Mouse (Mus musculus) cerebellum, postnatal 4 days (tissue): ENCODE results near the gene Kcns3.

Experiments used
- DNase-seq, 2 experiments: peaks; one replicate each; pipeline ENCODE4 v3.0.0; 2022; ENCODE audit warnings: low spot score in 2 of 2, mixed read lengths in 1 of 2

Kcns3 gene

DNA sequence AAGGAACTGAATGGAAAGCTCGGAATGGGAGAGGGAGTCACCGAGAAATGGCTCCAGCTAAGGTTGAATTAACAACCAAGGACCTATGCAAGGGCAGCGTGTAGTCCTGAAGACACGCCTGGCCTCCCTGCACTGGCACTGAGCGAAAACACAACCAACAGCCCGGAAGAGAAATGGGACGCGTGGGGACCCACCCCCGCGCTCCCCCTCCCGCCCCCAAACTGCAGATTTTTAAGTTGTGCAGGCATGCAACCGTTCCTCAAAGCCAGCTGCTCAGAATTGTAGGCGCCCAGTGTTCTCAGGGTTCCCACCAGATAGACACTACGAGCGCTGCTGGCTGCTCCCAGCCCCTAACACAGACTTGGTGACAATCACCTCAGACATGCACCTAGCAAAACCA is at the start of gene Kcns3:
Gene Kcns3 (minus strand): TSS at position 42 of the 400 bp plus-strand sequence.
- no peak for DNase-seq

DNA sequence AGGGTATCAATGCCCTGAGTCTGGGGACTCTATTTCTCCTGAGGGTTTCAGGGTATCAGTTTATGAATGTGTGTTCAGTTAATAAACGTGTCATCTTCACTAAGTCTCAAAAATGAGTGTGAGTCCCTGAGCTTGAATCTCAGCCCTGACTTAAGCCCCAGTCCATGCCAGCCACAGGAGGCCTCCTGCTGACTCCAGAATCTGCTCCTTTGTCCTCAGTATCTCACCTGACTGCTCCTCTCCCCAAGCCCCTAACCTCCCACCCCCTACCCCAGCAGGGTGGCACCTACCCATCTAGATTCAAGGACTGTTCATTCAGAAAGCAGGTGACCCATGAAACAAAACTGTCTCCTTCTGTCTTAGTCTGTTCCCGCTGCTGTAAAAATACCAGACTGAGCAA is 47.7 kb upstream of the Kcns3 start:
- DNase-seq = no peak

DNA sequence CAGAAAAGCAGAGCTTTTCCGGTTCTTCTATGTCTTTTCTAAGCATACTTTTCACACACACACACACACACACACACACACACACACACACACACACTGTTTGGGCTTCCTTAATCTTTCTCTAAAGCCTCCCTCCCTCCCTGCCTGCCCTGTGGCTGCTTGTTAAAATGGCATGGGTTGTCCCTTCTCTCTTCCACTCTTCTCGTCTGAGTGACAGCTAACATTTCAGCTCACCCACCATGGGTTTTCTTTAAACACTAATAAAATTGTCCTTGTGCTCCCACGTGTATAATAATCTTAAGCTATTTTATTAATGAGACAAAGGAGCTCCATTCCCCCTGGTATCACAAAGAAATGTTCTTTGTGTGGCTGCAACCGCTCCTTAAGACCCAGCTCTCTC is 47.2 kb upstream of the Kcns3 start:
- DNase-seq = no peak

DNA sequence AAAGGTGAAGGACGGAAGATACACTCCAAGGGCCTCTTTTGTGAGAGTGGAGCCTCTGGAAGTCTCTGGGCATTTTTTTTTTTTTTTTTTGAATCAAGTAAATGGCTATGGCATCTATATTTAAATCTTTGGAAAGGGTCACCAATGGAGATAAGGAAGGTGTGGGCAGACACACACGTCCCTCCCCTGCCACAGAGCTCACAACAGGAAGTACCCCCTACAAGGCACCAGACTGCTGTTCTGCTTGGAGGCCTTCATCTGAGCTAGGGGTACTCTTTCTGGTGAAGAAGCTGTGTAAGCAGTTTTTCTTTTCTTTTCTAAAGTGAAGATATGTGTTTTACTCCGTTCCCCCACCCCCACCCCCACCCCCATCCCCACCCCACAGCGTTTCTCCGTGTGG is 46.0 kb upstream of the Kcns3 start:
- DNase-seq = no peak

DNA sequence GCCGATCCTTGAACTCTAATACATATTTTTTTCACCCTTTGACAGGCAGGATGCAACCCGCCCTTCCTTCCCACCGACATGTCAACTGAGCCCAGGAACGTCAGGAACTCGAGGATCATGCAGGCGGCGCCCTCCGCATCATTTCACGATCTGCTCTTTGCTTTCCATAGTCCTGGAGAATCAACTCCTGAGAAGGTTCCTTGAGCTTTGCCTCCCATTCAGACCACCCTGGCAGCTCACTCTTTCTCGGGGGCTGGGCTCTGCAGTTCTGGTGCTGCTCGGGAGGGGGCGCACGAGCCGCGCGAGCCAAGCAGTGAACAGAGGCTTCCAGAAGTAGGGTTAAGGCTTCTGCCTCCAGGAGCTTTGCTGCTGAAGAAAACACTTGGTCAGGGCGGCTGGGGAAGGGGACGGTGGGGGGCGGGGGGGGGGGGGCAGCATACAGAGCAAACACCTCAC is 45.3 kb upstream of the Kcns3 start:
- peak; percentile 70 to 83 for DNase-seq

DNA sequence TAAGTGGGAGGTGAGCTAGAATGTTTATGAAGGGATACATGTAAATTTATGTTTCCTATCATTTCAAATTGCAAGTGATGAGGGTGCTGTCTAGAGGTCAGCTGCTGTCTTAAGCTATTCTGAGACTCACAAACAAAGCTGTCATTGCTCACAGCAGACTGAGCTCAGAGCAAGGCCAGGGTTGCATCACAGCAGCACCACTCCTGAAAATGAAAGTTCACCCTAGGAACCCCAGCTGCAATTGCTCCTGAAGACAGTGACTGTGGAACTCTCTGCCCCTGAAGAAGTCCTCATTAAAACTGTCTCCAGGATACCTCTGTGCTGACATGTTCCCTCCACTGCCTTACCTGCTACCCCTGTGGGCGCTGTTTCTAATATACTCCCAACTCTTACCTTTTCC is 44.2 kb upstream of the Kcns3 start:
- DNase-seq = no peak

DNA sequence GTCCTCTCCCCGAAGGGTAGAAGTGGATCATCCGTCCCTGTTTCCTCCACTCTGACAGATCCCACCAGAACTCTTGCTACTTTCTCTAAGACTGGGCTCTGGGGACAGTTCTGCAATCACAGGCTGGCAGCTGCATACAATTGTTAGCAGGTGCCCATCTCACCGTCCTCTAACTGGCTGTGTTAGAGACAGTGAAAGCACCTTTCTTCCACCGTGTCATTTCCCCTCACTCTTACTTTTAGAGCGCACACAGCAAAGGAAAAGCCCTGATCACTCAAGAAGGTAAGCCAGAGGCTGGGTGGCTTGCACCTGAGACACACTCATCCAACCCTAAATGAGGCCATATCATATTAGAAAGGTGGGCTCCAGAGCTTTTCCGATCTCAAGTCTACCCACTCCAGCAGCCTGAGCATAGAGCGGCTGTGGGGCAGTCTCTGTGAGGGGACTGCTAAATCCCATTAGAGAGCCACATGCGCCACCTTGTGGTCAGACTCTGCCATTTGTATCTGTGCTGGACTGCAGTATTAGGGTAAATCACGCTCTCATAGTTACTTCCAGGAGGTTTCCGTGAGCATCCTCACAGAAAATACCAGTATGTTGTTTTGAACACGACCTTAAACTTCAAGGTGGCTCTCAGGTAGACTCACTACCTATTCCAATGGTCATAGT is 27.8 kb upstream of the Kcns3 start:
- DNase-seq = peak; percentile 87 to 92

DNA sequence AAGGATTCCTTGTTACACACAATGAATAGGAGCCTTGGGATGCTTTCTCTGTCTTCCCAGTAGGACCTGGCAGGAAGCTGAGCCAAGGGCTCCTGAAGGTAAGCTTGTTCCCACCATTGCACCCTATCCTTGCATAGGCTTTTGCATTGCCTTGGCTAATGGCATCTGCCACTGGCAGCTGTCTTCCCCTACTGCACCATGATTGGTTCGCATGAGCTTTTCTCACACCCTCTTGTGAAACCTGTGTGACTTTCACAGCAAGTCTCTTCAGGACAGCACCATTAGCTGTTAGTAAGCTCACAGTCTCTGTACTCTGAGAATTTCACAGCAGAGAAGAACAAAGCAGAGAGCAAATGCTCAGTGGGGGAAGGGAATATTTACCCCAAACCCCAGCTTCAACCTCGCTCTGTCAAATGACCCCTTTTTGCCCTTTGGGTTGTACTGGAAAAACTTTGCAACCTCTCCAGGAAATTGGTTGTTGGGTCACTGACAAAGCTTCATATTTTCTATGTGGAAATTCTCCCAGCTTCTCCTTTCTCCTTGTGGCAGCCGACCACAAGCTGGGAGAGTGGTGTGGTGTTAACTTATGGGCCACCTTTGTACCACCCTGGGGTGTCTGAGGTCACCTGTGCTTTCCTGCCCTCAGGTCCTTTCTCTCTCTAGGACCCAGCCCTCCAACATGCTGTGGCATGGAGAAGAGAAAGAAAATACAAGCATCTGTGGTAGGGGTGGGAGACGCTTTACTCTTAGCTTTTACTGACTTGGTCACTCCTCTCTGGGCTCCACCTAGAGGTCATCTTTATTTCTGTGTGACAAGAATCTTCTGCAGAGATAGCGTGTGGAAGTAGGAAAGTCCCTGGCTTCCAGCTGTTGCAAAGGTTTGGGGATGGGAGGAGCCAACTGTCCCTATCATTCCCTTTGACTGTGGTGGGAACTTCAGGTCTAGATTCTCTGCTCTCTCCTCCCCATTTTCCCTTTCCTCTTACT is 26.8 kb upstream of the Kcns3 start:
- DNase-seq = no peak

DNA sequence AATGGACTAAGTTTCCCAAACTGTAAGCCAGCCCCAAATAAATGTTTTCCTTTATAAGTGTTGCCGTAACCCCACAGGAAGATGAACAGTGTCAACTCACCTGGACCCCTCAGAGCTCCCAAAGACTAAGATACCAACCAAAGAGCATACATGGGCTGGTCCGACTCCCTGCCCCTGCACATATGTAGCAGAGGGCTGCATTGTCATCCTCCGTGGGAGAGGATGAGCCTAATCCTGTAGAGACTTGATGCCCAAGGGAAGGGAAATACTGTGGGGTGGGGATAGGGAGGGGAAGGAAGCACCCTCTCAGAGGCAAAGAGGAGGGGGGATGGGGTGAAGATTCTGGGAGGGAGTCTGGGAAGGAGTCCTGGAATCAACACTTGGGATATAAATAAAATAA is 7.8 kb upstream of the Kcns3 start:
- DNase-seq = no peak

DNA sequence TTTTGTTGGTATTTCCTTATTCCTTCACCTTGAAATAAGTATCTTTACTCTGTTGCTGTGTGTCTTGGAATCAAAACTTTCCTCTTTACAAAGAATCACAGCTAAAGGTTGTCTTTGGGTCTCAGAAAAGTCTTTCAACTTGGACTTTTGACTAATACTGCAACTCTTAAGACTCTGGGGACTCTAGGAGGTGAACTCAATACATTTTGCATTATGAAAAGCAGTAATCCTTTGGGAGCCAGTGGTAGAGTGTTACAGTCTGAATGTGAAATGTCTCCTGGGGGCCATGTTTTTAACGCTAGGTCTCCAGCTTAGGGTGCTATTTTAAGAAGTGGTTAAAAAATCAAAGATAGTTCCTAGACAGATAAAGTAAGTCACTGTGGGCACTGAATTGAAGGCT is 4.3 kb upstream of the Kcns3 start:
- DNase-seq = no peak

DNA sequence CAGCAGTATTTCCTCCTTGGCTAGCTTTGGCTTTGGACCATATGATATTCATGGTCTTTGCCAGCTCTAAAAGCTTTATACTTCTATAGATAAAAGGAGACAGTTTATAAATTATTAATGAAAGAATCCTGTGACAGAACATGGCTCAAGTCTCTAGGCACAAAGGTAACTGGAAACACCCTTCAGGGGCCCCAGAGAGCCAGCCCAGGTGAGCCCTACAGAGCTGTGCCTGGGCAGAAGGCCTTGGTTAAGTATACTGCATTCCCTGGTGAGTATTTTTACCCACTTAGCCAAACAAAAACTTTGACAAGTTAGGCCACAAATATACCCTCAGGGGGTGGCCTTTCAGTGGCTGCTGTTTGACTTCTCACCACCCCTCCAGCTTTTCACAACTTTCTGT is 2.7 kb upstream of the Kcns3 start:
- DNase-seq = no peak

DNA sequence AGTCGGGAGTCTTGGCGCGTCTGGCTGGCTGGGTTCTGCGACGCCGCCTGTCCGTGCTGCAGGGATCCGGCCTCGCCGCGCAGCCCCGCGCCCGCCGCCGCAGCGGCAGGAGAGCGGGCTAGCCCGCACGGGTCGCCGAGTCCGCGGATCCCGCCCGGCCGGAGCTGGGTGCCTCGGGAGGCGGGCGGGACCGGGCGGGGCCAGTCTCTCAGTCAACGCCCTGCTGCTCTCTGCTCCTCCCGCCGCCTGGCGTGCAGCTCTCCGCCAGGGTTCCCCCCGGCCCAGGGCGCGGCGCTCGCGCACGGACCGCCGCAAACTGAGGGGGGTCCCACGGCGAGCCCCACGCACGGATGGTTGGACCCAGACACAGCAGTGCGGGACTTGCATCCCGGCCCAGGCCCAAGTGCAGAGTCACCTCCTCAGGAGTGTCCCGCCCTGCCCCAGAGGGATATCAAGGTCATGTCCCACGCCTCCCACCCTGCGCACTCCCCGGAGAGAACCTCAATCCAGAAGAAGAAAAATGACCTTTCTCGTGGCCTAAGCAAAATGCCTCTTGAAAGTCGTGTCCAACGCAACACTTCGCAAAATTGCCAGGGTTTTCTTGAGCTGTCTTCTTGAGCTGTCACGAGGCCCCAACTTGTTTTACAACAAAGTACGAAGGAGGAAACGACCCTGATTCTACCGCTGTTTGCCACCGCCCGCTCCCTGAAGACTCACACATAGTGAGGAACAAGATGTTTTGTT is 492 bp downstream of the Kcns3 start:
- peak in 1 of 2 experiments; percentile 11 for DNase-seq

DNA sequence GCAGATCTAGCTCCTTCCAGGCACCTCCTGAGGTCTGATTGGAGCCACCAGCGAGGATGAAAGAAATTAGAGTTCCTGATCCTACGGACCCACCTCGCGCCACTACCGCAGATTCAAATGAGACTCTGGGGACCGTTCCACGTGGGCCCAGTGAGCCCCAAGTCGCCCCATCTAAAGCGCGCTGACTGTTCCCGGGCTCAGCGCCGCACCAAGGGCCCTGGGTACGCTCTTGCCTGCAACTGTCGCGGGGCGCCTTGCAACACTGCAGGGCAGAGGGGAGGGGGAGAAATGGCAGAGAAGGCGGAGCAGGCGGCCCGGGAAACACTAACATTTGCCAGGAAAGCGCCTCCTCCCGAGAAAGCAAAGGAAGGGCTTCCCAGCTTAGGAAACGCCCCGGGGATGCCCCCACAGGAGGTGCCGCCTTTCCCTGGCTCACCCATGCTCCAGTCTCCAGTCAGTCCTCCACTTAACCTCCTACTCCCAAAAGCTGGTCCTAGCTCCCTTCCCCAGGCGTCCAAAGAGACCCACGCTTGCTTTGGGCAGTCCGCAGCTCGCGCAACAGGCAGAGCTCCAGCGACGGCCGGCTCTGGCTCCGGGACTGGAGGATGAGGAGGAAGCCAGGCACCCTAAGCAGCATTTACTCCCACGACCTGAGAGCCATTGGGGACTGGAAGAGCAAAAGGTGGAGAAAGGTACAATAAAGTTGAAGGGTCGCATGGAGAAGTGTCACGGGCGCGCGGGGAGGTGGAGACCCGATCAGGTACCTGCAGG is 1.2 kb downstream of the Kcns3 start:
- DNase-seq = peak in 1 of 2 experiments; percentile 12

DNA sequence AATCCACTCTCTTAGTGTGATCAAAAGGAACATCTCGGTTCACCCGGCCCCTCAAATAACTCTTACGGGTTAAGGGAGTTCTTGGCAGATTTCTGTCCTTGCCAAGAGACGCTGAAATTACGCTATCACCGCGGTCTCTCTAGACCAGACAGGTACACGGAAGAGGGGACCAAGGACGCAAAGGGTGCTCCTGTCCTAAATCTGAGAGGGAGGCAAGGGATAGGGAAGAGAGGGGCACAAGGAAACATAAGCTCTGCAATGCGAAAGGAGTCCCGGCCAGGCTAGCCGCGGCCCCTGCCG is 1.8 kb downstream of the Kcns3 start:
- DNase-seq = no peak

DNA sequence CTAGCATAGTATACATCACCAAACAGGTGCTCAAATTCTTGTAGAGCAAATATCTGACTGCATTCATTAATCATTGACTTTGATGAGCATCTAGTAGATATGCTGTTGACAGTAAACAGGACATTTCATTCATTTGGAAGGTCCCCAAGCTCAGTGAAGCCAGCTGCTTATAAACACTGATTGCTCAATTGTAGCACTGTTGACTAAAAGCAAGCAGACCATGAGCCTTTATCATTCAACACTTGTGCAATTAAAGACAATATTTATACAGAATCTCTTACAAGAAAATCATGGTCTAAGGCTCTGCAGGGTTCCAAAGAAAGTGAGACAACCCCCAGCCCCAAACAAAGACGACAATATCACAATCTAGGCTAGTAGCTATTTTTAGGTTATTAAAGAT is 6.0 kb downstream of the Kcns3 start:
- no peak for DNase-seq

DNA sequence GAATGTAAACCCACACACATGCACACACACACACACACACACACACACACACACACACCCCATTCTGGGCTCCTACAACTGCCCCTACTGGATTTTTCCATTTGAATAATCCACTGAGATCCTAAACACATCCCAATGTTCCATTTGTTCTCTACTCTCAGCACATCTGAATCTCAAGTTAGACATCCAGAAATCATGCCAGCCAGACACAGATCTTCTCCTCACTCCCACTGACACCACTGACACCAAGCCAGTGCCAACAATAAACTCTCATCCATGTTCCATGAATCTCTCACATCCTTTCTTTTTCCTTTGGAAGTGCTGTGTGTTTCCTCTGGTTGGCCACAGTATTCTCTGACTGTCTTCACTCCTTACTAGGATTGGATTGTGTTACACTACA is 18.4 kb downstream of the Kcns3 start:
- DNase-seq = no peak

DNA sequence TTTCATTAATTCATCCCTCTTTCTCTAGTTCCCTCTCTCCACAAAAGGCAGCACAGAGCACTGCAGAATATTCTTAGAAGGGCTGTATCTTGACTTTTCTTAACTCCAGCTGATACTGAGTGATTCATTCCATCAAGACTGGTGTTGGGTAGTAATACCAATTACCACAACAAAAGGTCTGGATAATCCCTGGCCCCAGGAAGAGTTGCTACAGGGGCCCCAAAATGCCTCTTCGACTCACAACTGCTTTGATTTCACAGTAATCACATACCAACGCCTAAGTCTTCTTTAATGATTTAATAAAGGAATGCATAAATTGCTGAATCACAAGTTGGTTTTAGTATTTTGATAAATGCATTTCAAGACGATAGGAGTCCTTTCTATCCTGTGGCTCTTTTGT is 21.7 kb downstream of the Kcns3 start:
- no peak for DNase-seq

DNA sequence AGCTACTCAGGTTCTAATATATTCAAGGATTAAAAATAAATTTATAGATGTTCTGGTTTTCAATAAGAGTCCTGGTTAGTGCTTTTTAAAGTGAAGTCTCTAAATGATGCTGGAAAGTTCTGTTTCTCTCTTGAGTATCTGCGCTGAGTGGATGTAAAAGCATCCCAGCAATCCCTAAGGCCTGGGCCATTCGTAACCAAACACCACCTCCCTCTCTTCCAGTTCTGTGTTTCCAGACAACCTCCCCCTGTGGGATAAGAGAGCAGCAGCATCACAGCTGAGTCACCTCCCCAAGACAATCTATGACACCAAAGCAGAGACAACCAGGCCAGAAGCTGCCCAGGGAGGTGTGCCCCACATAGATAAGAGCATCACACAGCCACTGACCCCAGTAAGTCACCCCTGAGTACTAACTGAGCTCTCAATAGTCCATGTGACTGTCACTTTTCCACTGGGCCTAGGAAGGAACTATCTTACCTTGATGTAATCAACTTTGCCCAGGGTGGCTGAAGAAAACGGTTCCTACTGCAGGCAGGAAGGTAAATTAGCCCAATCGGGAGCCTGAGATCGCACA is 24.6 kb downstream of the Kcns3 start:
- DNase-seq = no peak

DNA sequence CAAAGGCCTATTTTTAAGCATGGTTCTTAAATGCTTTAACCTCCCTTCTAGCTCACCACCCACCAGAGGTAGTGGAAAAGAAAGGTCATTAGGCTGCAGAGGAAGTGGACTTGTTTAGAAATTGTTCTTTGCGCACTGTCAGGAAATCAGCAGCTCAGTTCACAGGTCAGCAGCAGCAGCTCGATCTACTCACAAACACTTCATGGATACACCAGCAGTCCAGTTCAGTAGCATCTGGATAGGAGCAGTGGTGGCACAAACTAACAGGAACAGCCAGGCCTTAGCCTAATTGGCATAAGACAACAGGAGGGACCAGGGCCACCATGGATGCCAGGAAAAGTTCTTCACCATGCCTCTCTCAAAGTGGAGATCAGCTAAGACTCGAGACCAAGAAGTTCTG is 49.3 kb downstream of the Kcns3 start:
- no peak for DNase-seq

DNA sequence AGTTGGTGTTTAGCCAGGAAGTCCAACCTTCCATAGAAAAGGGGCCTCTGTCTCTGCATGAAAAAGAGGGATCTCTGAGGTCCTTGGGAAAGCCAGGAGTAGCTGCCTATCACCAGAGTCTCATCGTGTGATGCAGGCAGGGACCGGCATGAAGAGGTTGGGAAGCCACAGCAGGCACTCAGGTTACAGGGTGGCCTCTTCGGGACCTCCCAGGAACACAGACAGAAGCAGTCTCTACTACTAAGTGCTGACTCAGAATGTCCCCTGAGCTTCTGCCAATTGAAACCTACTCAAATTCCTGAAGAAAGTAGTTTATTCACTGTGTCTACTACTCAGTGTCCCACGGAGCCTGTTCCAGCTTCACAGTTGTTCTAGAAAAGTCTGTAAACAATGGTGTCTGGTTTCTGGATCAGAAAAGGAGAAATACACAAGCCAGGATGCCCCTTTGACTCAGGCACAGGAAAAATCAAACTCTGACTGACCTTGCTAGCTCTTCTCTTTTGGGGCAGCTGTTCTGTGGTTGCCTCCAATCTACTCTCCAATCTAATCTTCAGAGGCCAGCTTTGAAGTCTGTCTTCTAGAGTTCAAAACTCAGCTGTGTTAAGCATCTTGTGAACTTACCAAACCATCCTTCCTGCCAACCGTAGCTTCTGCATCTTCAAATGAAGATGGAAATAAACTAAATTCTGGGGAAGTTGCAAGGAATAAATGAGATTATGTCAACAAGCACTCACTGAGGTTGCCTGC is 62.1 kb downstream of the Kcns3 start:
- DNase-seq = no peak

DNA sequence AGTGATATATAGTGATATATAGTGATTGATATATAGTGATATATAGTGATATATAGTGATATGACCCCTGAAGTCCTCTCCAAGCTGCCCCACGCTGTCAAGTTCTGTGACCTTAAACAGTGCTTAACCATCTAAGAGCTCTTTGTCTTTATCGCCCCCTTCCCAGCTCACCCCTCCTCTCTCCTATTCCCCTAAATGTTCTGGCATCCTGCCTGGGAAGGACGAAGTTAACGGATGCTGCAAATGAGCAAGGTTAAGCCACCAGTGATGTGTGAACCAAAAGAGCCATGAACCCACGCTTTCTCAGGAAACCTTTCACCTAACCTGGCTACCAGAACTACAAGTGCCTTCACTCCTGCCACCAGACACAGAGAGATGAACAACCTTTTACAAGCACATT is 64.0 kb downstream of the Kcns3 start:
- DNase-seq = no peak
